Comparison of ENCODE assay signal across 8 mouse cellular contexts in genomic region chr5:24100810-24101311, GRCm38 (mm10). TPM values are rescaled to one million over a fixed set of nuclear protein-coding genes. Genes with fewer than 3 reads are reported as not detected.
A peak's percentile ranks its signal among the peaks of the same experiment; 100 is the strongest.
DNase-seq lines count a peak whose midpoint lies in the region; ATAC-seq and TF ChIP-seq lines count a peak whose summit lies in the region.

No protein-coding gene starts in this region.

- peak; percentile 79 for DNase-seq in MEL (ENCODE audit: low read depth, low spot score)
- peak; percentile 77 for DNase-seq in cerebellum, adult 11-12 months
- DNase-seq in layer of hippocampus, adult 9-11 months: peak; percentile 45
- peak; percentile 12 for DNase-seq in ovary, adult 18-20 months (ENCODE audit: low spot score)
- DNase-seq in thymus, adult 2 months: peak; percentile 50

- H3K79me2 ChIP-seq in MEL (ENCODE audit: control insufficient read depth, insufficient read depth, low read length, poor library complexity): peaks cover 14% of the 10 kb centered on the region

- peak overlapping the region; percentile 91 for H3K9ac ChIP-seq in MEL (ENCODE audit: control insufficient read depth, low read depth, low read length, poor library complexity, severe bottlenecking)
- peak overlapping the region; percentile 92 for H3K9ac ChIP-seq in forebrain, embryonic 16.5 days (replicated peaks; ENCODE audit: low read depth, low read length)
- peak overlapping the region; percentile 72 for H3K9ac ChIP-seq in lung, embryonic 15.5 days

- H3K9me3 ChIP-seq in MEL (replicated peaks; ENCODE audit: insufficient read depth, low read length): no peaks in the 10 kb centered on the region
- no peaks in the 10 kb centered on the region for H3K9me3 ChIP-seq in forebrain, embryonic 16.5 days (ENCODE audit: control insufficient read depth, low read length)
- H3K9me3 ChIP-seq in lung, embryonic 15.5 days: no peaks in the 10 kb centered on the region

- H3K4me2 ChIP-seq in forebrain, embryonic 16.5 days (ENCODE audit: low read length): peak overlapping the region; percentile 75
- H3K4me2 ChIP-seq in lung, embryonic 15.5 days: peak overlapping the region; percentile 71

- TF ChIP-seq CTCF in MEL (IDR thresholded peaks at IDR 0.05 in 2 of 3, conservative IDR thresholded peaks at IDR 0.05 in 1 of 3; ENCODE audit: control insufficient read depth in 1 of 3, insufficient read depth in 1 of 3, low read depth in 2 of 3, low read length in 3 of 3, poor library complexity in 1 of 3, severe bottlenecking in 1 of 3): no peak
- no peak for TF ChIP-seq CTCF in thymus, adult 2 months (IDR thresholded peaks at IDR 0.05; ENCODE audit: borderline replicate concordance, control insufficient read depth, extremely low read depth, insufficient read depth, low read length, poor library complexity)

- no peaks in the 10 kb centered on the region; a peak in 1 of 4 replicates for H3K27me3 ChIP-seq in MEL (ENCODE audit: control insufficient read depth in 1 of 2, insufficient read depth in 2 of 2, low read length in 2 of 2)
- H3K27me3 ChIP-seq in forebrain, embryonic 16.5 days (replicated peaks; ENCODE audit: control insufficient read depth, insufficient read depth, low read length): no peaks in the 10 kb centered on the region
- H3K27me3 ChIP-seq in lung, embryonic 15.5 days: no peaks in the 10 kb centered on the region
- H3K27me3 ChIP-seq in thymus, adult 2 months (ENCODE audit: control insufficient read depth, insufficient read depth, low read length): 0 out of 2 replicates have a peak, but pooled peaks cover 2% of the 10 kb centered on the region

- ATAC-seq in forebrain, embryonic 16.5 days: peak; percentile 82
- peak; percentile 65 to 70 for ATAC-seq in hematopoietic stem cell, adult 5-6 weeks (replicated peaks in 1 of 2; ENCODE audit: insufficient read depth in 1 of 2, low FRiP score in 2 of 2, low TSS enrichment in 1 of 2, low read depth in 1 of 2, poor library complexity in 2 of 2, severe bottlenecking in 2 of 2)
- peak; percentile 89 for ATAC-seq in lung, embryonic 15.5 days (ENCODE audit: borderline replicate concordance, extremely low read depth, low FRiP score, low TSS enrichment)

- H3K36me3 ChIP-seq in MEL (ENCODE audit: control insufficient read depth in 1 of 2, insufficient read depth in 2 of 2, low read length in 2 of 2): peaks cover 0 to 8% of the 10 kb centered on the region in 2 experiments; a peak in 2 of 4 replicates
- H3K36me3 ChIP-seq in forebrain, embryonic 16.5 days (ENCODE audit: control insufficient read depth, insufficient read depth): no peaks in the 10 kb centered on the region
- no peaks in the 10 kb centered on the region for H3K36me3 ChIP-seq in lung, embryonic 15.5 days
- no peaks in the 10 kb centered on the region for H3K36me3 ChIP-seq in thymus, adult 2 months (ENCODE audit: control insufficient read depth, insufficient read depth, low read length)

- TF ChIP-seq POLR2A in MEL (IDR thresholded peaks at IDR 0.05; ENCODE audit: control insufficient read depth in 1 of 2, insufficient read depth in 1 of 2, low read depth in 1 of 2, low read length in 2 of 2, poor library complexity in 1 of 2): no peak
- no peak for TF ChIP-seq POLR2A in thymus, adult 2 months (IDR thresholded peaks at IDR 0.05; ENCODE audit: control insufficient read depth, extremely low read depth, insufficient read depth, low read length, poor library complexity)

- under 1% methylated on average over 33 of the region's 46 CpGs for WGBS in forebrain, embryonic 16.5 days
- whole genome bisulfite sequencing in lung, embryonic 15.5 days: under 1% methylated on average over 33 of the region's 46 CpGs
- under 1% methylated on average over 46 of the region's 46 CpGs for WGBS in thymus, adult 2 months

- peak in 1 of 2 experiments; percentile 35; a peak in 2 of 4 replicates for TF ChIP-seq EP300 in MEL (IDR thresholded peaks at IDR 0.05; ENCODE audit: low read depth in 1 of 2, low read length in 2 of 2)

- H3K27ac ChIP-seq in MEL (ENCODE audit: control insufficient read depth, low read depth, low read length): peak overlapping the region; percentile 75
- peak overlapping the region; percentile 97 for H3K27ac ChIP-seq in forebrain, embryonic 16.5 days (ENCODE audit: low read length)
- peak overlapping the region; percentile 80 for H3K27ac ChIP-seq in lung, embryonic 15.5 days
- no peak overlapping the region for H3K27ac ChIP-seq in thymus, adult 2 months (ENCODE audit: control insufficient read depth, insufficient read depth, low read length)

- H3K4me3 ChIP-seq in MEL (ENCODE audit: control insufficient read depth in 1 of 2, insufficient read depth in 1 of 2, low read depth in 2 of 2, low read length in 2 of 2): peak overlapping the region; percentile 88 to 90
- peak overlapping the region; percentile 91 for H3K4me3 ChIP-seq in forebrain, embryonic 16.5 days (replicated peaks; ENCODE audit: low read length)
- H3K4me3 ChIP-seq in lung, embryonic 15.5 days: peak overlapping the region; percentile 67
- peak overlapping the region; percentile 57 for H3K4me3 ChIP-seq in thymus, adult 2 months (ENCODE audit: control insufficient read depth, insufficient read depth, low read length)

- no peak for TF ChIP-seq RAD21 in MEL (IDR thresholded peaks at IDR 0.05; ENCODE audit: low read depth, low read length)

- H3K4me1 ChIP-seq in MEL (ENCODE audit: control insufficient read depth in 1 of 2, insufficient read depth in 2 of 2, low read length in 2 of 2): peaks cover 0 to 9% of the 10 kb centered on the region in 2 experiments; a peak in 2 of 4 replicates
- peaks cover 29% of the 10 kb centered on the region for H3K4me1 ChIP-seq in forebrain, embryonic 16.5 days (replicated peaks; ENCODE audit: control insufficient read depth, insufficient read depth, low read length)
- H3K4me1 ChIP-seq in lung, embryonic 15.5 days: 0 out of 2 replicates have a peak, but pooled peaks cover 6% of the 10 kb centered on the region
- H3K4me1 ChIP-seq in thymus, adult 2 months (replicated peaks; ENCODE audit: control insufficient read depth, insufficient read depth, low read length): peaks cover 3% of the 10 kb centered on the region

TF ChIP-seq in MEL, 35 proteins besides CTCF, POLR2A, EP300 and RAD21:
- peak; percentile 48 for TF ChIP-seq ETS1 (IDR thresholded peaks at IDR 0.05; ENCODE audit: low read depth, low read length)
- TF ChIP-seq ZC3H11A (IDR thresholded peaks at IDR 0.05; ENCODE audit: low read depth, low read length): no peak
- no peak for TF ChIP-seq CHD2 (IDR thresholded peaks at IDR 0.05; ENCODE audit: low read length)
- TF ChIP-seq MAZ (IDR thresholded peaks at IDR 0.05; ENCODE audit: low read depth, low read length): no peak
- peak; percentile 74 for TF ChIP-seq MXI1 (IDR thresholded peaks at IDR 0.05; ENCODE audit: low read depth, low read length)
- no peak for TF ChIP-seq RCOR1 (IDR thresholded peaks at IDR 0.05; ENCODE audit: low read depth, low read length)
- no peak for TF ChIP-seq POLR2AphosphoS5 (IDR thresholded peaks at IDR 0.05; ENCODE audit: borderline replicate concordance, low read depth, low read length)
- TF ChIP-seq UBTF (IDR thresholded peaks at IDR 0.05; ENCODE audit: borderline replicate concordance, insufficient read depth, low read depth, low read length): no peak
- TF ChIP-seq USF2 (IDR thresholded peaks at IDR 0.05; ENCODE audit: borderline replicate concordance in 1 of 2, insufficient read depth in 1 of 2, low read depth in 1 of 2, low read length in 2 of 2): no peak
- TF ChIP-seq POLR2AphosphoS2 (IDR thresholded peaks at IDR 0.05; ENCODE audit: low read length): no peak
- no peak for TF ChIP-seq MEF2A (IDR thresholded peaks at IDR 0.05; ENCODE audit: extremely low read depth, insufficient replicate concordance, low read depth, low read length, poor library complexity, severe bottlenecking)
- no peak for TF ChIP-seq NRF1 (IDR thresholded peaks at IDR 0.05; ENCODE audit: insufficient read depth, low read depth, low read length, poor library complexity, severe bottlenecking)
- TF ChIP-seq E2F4 (IDR thresholded peaks at IDR 0.05; ENCODE audit: borderline replicate concordance, low read depth, low read length): no peak
- peak; percentile 48 for TF ChIP-seq SIN3A (IDR thresholded peaks at IDR 0.05; ENCODE audit: low read length)
- TF ChIP-seq USF1 (IDR thresholded peaks at IDR 0.05; ENCODE audit: low read depth, low read length): no peak
- no peak for TF ChIP-seq KAT2A (conservative IDR thresholded peaks at IDR 0.05; ENCODE audit: low read depth, low read length)
- peak; percentile 36; the same call in 1 of the 2 replicates for TF ChIP-seq BHLHE40 (IDR thresholded peaks at IDR 0.05; ENCODE audit: borderline replicate concordance, low read depth, low read length)
- TF ChIP-seq MAX (IDR thresholded peaks at IDR 0.05; ENCODE audit: low read length): peak; percentile 71
- no peak for TF ChIP-seq ZKSCAN1 (IDR thresholded peaks at IDR 0.05; ENCODE audit: low read depth, low read length)
- no peak for TF ChIP-seq JUND (IDR thresholded peaks at IDR 0.05; ENCODE audit: low read depth, low read length)
- TF ChIP-seq ZMIZ1 (IDR thresholded peaks at IDR 0.05; ENCODE audit: low read depth, low read length): no peak
- no peak for TF ChIP-seq MYC (IDR thresholded peaks at IDR 0.05; ENCODE audit: low read depth, low read length)
- no peak for TF ChIP-seq HCFC1 (IDR thresholded peaks at IDR 0.05; ENCODE audit: low read depth, low read length)
- TF ChIP-seq GABPA (IDR thresholded peaks at IDR 0.05; ENCODE audit: low read depth, low read length): no peak
- no peak for TF ChIP-seq MAFK (IDR thresholded peaks at IDR 0.05; ENCODE audit: borderline replicate concordance, low read depth, low read length)
- TF ChIP-seq MYB (IDR thresholded peaks at IDR 0.05; ENCODE audit: low read depth, low read length): no peak
- TF ChIP-seq ELF1 (IDR thresholded peaks at IDR 0.05; ENCODE audit: low read depth, low read length): no peak
TF ChIP-seq in MEL: peak in this region for 5.

RNA-seq across cellular contexts. Expression of gene Klhl7, which starts 0.5 kb away (rescaled TPM):
- total RNA-seq in MEL (2012; rRNA removed): 19.3 and 19.7 TPM in 2 replicates
- polyA plus RNA-seq in MEL (2012; ENCODE audit: insufficient read depth in 1 of 2, insufficient read length in 2 of 2, low read depth in 1 of 2, low replicate concordance in 2 of 2, missing spikeins in 1 of 2): 10 to 100 TPM in 1 of 2 experiments, not detected in 1; 13.5 TPM
- 205 and 238 TPM in 2 replicates for polyA plus RNA-seq in forebrain, embryonic 16.5 days (2015; fragmentation: Nextera tagmentation; extraction: Ambion mirVana)
- 32.9 and 41.4 TPM in 2 replicates for total RNA-seq in hematopoietic stem cell, adult 5-6 weeks (2017)
- polyA plus RNA-seq in lung, embryonic 15.5 days (2015; fragmentation: Nextera tagmentation; extraction: Ambion mirVana): 46.6 and 47.8 TPM in 2 replicates
- polyA plus RNA-seq in thymus, adult 2 months (2012; rRNA removed): 2.0 and 2.7 TPM in 2 replicates

Comparison
In these comparisons a context has a peak if more than half of its experiments do, and no peak if none do; other contexts are left out.
1. DNase-seq: peak in every context shown above with its lines; median percentile 79 in MEL; 77 in cerebellum, adult 11-12 months; 50 in thymus, adult 2 months; 45 in layer of hippocampus, adult 9-11 months; 12 in ovary, adult 18-20 months.